Mouse (Mus musculus): ENCODE results near the gene Ano6.
A peak's percentile ranks its signal among the peaks of the same experiment; 100 is the strongest.

Gene Ano6

DNA sequence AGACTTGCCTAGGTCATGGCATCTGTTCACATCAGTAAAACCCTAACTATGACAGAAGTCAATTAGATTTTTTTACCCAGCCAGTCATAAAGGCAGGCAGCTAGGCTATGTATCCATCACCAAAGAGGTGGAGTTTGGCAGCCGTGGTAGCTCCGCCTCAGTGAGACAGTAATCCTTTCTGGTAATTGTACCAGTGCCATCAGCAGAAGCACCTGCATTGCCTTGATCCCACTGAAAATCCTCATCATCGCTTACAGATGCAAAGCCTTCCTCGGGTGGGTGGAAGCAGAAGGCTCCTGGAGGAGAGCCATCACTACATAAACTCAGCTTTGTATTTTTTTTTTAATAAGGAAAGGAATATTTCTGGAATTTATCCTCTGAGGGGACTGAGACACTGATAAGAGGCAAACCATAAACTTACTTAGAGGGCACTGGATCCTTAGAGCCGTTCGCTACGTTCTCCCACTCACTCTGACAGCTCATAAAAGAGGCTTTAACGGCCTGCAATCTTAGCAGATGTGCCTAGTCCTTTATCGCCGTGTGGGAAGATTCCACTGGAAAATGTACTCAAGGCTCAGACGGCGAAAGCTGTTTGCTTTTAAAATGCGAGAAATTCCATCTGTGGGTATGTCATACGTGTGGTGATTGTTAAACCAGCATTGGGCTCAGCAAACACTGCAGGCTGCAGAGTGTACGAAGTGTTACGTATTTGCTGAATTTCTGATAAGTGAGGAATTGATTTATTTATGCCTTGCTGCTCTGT is 140.6 kb downstream of the Ano6 start:
- peak; percentile 29 to 43 for DNase-seq (ENCODE audit: low spot score in 2 of 2)

DNA sequence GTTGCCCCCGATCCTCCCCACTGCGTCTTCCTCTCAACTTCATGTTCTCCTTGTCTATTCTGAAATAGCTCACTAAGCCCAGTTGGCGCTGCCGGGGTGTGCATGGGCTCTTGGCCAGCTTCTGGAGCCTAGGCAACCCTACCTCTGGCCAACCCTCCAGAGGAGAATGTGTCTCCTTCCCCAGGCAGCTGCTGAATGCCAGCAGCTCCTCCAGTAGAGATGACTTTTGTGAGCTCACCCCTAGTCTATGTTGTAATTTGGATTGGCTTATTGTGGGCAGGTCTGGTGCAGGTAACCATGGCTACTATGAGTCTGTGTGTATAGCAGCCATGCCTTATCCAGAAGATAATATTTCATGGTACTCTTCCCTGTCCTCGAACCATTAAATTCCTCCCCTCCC is 141.7 kb downstream of the Ano6 start:
- DNase-seq (ENCODE audit: low spot score in 2 of 2) = peak; percentile 37 to 64

GRCm38 (mm10) chr15:95935141-95935540 is 144.5 kb downstream of the Ano6 start:
- no peak for DNase-seq (ENCODE audit: low spot score in 2 of 2)

DNA sequence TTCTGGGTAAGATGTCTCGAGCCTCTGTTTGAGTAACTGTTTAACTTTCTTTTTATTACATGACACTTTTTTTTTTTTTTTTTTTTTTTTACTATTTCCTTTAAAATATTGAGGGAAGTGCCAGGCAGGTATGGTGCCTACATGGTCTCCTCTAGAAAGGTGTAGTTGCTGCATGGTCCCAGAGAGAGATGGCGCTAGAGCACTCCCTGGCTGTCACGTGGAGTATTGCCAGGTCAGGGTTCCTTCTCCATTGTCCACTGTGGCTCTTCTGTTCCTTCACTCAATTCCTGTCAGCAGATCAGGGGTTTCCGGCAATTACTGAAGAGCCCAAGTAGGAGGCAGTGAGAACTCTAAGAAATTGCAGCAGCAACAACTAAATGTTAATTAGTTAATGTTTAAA is 152.8 kb downstream of the Ano6 start:
- DNase-seq (ENCODE audit: low spot score in 2 of 2) = peak in 1 of 2 experiments; percentile 22

DNA sequence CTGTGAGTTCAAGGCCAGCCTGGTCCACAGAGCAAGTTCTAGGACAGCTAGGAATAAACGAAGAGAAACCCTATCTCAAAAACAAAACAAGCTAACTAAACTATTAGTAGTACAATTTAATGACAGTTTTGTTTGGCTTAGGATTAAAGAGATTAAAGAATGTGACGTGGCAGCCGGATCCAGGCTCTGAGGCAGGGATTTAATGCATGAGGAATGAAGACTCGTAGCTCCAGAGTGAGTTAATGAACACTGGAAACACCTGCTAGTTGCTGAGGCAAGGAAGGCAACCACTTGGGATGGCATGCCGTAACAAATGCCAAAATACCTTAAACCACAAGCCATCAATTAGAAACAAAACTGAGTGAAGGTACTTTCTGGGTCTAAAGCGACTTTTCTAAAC is 153.7 kb downstream of the Ano6 start:
- DNase-seq (ENCODE audit: low spot score in 2 of 2) = no peak

DNA sequence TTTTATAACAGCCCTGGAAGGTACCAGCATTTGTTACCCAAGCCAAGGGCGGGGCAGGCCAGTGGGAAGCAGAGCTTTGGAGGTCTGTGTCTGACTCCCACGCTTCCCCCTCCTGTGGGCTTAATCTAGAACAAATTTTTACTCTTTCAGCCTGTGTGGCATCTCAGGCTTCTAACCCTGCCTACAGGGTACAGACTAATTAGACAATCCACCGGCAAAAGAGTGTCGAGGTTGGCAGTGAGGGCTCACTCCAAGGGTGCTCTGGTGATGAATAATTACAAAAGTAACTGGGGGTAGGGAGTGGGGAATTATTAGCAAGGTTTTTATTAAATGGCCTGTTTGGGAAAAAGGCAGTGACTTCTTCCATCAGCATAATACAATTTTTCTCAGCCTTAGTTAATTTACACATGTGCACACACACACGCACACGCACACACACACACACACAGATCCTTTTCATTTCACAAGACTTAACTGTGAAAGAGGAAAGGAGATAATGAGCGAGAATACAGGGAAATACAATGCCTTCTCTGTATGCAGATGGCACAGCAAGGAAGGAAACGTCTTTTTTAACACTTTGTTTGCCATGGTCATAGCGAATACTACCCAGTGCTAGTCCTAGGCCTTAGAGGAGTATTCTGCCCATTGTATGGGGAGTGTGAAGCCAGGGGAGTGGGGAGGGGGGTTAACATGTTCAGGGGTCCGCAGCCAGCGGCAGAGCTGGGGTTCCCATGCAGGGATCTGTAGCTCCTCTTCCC is 155.5 kb downstream of the Ano6 start:
- no peak for DNase-seq (ENCODE audit: low spot score in 2 of 2)

- no peak for DNase-seq (ENCODE audit: low spot score in 2 of 2)
Observed at GRCm38 (mm10) chr15:95948411-95948810, 157.8 kb downstream of the Ano6 start.

- DNase-seq (ENCODE audit: low spot score in 2 of 2) = no peak
Observed at GRCm38 (mm10) chr15:95949336-95949735, 158.7 kb downstream of the Ano6 start.

GRCm38 (mm10) chr15:95951497-95951896 is 160.9 kb downstream of the Ano6 start:
- DNase-seq (ENCODE audit: low spot score in 2 of 2) = peak in 1 of 2 experiments; percentile 6

DNA sequence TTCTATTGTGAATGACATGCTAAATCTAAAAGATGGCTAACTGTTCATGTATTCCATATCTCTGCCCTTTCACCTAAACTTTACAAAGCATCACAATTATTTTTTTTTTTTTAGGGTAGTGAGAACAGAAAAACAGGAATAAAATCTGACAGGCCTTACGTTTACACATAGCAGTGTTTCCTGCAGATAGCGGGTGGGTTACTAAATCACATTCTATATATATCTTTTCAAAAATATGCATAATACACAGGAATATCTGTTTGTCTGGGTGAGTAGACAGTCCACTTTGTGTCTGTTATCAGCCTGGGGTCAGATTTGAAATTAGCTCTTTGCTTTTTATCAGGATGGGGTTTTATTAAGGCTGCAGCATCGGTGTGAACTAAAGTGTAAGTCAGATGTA is 166.0 kb downstream of the Ano6 start:
- DNase-seq (ENCODE audit: low spot score in 2 of 2) = no peak

GRCm38 (mm10) chr15:95962411-95963123 is 171.9 kb downstream of the Ano6 start:
- DNase-seq (ENCODE audit: low spot score in 2 of 2) = no peak

DNA sequence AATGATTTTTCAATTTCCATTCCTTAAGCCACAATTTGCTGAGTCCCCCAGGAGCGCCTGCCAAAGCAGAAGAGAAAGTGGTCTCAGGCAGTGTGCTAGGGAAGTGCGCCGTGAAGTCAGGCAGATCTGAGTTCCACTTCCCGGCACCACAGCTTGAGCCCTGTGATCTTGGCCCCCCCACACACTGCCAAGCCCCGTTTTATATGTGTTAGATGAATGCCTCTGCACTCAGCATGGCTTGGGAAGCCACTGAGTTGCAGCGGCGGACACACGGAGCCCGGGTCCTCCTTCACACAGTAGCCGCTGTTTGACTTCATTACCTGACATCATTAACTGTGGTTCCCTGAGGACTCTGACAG is 172.5 kb downstream of the Ano6 start:
- no peak for DNase-seq (ENCODE audit: low spot score in 2 of 2)

DNA sequence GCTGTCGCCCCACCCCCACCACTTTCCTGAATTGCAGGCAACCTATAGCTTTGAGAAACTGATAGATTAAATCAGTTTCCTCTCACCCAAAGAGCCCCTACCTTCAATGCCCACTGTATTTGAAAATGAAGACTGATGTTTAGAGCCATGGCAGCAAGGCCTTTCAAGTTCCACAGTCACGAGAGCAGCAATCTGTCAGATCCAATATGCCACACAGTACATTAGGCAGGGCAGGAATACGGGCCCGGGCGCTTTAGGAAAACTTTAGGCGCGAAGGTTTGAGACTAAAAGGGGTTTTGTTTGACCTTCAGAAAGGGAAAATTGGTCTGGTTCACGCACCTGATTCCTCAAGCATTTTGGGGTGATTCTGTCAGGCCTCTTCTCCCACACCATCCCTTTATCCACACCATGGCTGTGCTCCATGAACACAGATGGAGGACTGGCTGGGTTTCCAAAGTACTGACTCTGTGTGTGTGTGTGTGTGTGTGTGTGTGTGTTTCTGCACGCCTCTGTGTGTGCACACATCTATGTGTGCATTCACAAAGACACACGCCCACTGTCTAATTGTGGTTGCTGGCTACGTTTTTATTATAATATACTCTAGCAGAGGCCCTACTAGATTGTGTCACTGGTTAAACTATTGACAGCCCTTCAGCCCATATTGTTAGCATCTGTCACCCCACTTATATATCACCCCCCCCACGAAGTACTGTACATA is 173.0 kb downstream of the Ano6 start:
- DNase-seq (ENCODE audit: low spot score in 2 of 2) = peak in 1 of 2 experiments; percentile 9

DNA sequence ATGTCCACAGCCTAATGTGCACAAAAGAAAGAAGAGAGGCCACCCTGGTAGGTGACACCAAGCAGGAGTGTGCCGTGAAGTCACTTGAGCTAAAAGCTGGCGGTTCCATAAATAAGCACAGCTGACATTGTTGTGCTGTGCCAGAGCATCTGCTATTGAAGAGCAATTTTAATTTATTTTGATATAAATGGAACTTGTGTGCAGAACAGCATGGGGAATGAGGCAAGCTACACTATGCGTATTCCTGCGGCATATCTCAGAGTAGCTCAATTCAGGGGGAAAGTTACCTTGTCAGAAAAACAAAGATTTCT is 173.6 kb downstream of the Ano6 start:
- DNase-seq (ENCODE audit: low spot score in 2 of 2) = no peak

- no peak for DNase-seq (ENCODE audit: low spot score in 2 of 2)
Observed at GRCm38 (mm10) chr15:95966979-95967378, 176.3 kb downstream of the Ano6 start.

- DNase-seq (ENCODE audit: low spot score in 2 of 2) = no peak
Observed at GRCm38 (mm10) chr15:95967516-95968196, 177.0 kb downstream of the Ano6 start.

DNA sequence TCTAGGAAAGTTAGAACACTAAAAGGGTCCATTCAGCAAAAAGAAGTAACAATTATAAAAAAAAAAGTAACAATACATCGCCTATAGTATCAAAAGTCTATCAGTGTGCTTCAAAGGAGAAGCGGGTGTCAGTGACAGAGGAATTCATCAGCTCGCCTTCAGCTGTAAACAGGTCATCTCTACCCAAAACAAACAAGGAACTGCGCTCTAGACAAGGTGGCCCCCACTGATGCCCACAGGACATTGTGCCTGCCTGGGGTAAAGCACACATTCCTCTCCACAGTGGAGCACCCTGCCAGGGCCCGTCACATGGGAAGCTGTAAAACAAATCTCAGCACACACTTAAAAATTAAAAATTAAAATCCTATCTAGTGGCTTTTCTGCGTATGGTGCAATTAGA is 179.0 kb downstream of the Ano6 start:
- DNase-seq (ENCODE audit: low spot score in 2 of 2) = no peak

- no peak for DNase-seq (ENCODE audit: low spot score in 2 of 2)
Observed at GRCm38 (mm10) chr15:95970176-95970575, 179.5 kb downstream of the Ano6 start.

DNA sequence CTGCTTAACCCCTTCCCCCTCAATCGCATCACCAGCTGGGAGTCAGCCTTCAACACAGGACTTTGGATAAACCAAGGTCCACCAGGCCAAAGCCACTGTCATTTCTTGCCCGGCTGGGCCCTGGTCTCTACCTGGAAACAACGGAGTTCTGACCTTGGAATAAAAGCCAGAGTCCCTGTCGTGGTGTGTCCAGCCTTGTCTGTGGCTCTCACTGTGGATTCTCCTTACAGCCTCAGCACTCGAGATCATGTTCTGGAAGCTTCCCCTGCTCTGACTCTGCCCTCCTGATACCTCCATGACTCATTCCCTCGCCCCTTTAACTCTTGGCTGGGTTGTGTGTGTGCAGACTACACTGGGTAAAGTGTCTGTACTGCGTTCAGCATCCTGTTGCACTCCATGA is 180.0 kb downstream of the Ano6 start:
- no peak for DNase-seq (ENCODE audit: low spot score in 2 of 2)

GRCm38 (mm10) chr15:95971302-95971701 is 180.7 kb downstream of the Ano6 start:
- DNase-seq (ENCODE audit: low spot score in 2 of 2) = no peak

DNA sequence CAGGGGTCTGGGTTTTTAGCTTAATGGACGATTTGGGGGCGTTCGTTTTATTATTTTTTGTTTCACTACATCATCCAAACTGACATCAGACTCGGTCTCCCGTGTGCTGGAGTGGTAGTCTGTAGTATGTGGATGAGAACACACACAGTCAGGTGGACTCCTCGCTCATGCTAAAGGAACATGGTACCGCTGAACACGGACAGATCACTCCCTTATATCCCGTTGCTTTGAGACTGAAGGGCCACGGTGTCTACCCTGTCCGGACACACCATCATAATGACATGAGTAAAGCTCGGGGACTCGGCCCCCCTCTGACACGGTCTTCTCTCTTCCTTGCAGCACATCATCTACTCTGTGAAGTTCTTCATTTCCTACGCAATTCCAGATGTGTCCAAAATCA is 181.5 kb downstream of the Ano6 start:
- DNase-seq (ENCODE audit: low spot score in 2 of 2) = no peak

GRCm38 (mm10) chr15:95972621-95973020 is 182.0 kb downstream of the Ano6 start:
- DNase-seq (ENCODE audit: low spot score in 2 of 2) = no peak
